Mouse (Mus musculus) myocyte (in vitro differentiated cells): ENCODE measurements around the gene Cdkn2aip. TPM values are rescaled to one million over a fixed set of nuclear protein-coding genes. Genes with fewer than 3 reads are reported as not detected.

Experiments
- H3K27me3 ChIP-seq: one replicate; pipeline ENCODE4 v1.6.1; 2011; ENCODE audit not compliant: control insufficient read depth, insufficient read depth, insufficient read length
- H3K36me3 ChIP-seq: one replicate; pipeline ENCODE4 v1.6.1; 2011; ENCODE audit not compliant: control insufficient read depth, insufficient read depth
- H3K4me2 ChIP-seq: one replicate; pipeline ENCODE4 v1.6.1; 2011; ENCODE audit warnings: low read depth, control low read depth
- H3K4me3 ChIP-seq: one replicate; pipeline ENCODE4 v1.5.1; 2011; ENCODE audit warnings: mild to moderate bottlenecking, control low read depth, moderate library complexity
- H3K79me2 ChIP-seq: one replicate; pipeline ENCODE4 v1.6.1; 2011; ENCODE audit not compliant: control insufficient read depth, insufficient read depth
- H3ac ChIP-seq: one replicate; pipeline ENCODE4 v1.6.1; 2011; ENCODE audit not compliant: control insufficient read depth, insufficient read length
- CEBPB ChIP-seq: IDR thresholded peaks from 2 replicates; pipeline ENCODE4 v1.6.1; 2011; ENCODE audit warnings: mild to moderate bottlenecking, moderate library complexity; ENCODE audit not compliant: poor library complexity, insufficient read depth, severe bottlenecking
- E2F4 ChIP-seq: IDR thresholded peaks from one replicate; pipeline ENCODE4 v1.6.1; 2011; ENCODE audit warnings: mild to moderate bottlenecking, control low read depth, moderate library complexity; ENCODE audit not compliant: insufficient read depth
- MAX ChIP-seq: IDR thresholded peaks from one replicate; pipeline ENCODE4 v1.6.1; 2011; ENCODE audit warnings: low read depth, mild to moderate bottlenecking, control low read depth
- MYOD1 ChIP-seq, 3 experiments: IDR thresholded peaks; one replicate each; pipeline ENCODE4 v1.6.1; 2011; ENCODE audit warnings: control low read depth in 2 of 3, low read depth in 2 of 3, mild to moderate bottlenecking in 2 of 3, moderate library complexity in 1 of 3; ENCODE audit not compliant: insufficient read length in 2 of 3, control insufficient read depth in 1 of 3
- MYOG ChIP-seq, 3 experiments: IDR thresholded peaks; one replicate each; pipeline ENCODE4 v1.6.1; 2011; ENCODE audit warnings: control low read depth in 2 of 3, low read depth in 2 of 3, mild to moderate bottlenecking in 2 of 3; ENCODE audit not compliant: insufficient read length in 2 of 3, control insufficient read depth in 1 of 3, insufficient read depth in 1 of 3
- POLR2A ChIP-seq: IDR thresholded peaks from one replicate; pipeline ENCODE4 v1.6.1; 2011; ENCODE audit warnings: low read depth, mild to moderate bottlenecking, control low read depth, moderate library complexity; ENCODE audit not compliant: insufficient read length
- POLR2AphosphoS2 ChIP-seq: IDR thresholded peaks from one replicate; pipeline ENCODE4 v1.6.1; 2011; ENCODE audit warnings: low read depth, control low read depth; ENCODE audit not compliant: insufficient read length
- REST ChIP-seq: IDR thresholded peaks from one replicate; pipeline ENCODE4 v1.6.1; 2011; ENCODE audit warnings: mild to moderate bottlenecking, control low read depth, moderate library complexity; ENCODE audit not compliant: insufficient read depth, insufficient read length
- SRF ChIP-seq: IDR thresholded peaks from one replicate; pipeline ENCODE4 v1.6.1; 2011; ENCODE audit warnings: low read depth; ENCODE audit not compliant: control insufficient read depth, insufficient read length
- TCF12 ChIP-seq: IDR thresholded peaks from one replicate; pipeline ENCODE4 v1.6.1; 2011; ENCODE audit warnings: mild to moderate bottlenecking, control low read depth; ENCODE audit not compliant: poor library complexity, insufficient read depth, severe bottlenecking
- TCF3 ChIP-seq: IDR thresholded peaks from one replicate; pipeline ENCODE4 v1.6.1; 2011; ENCODE audit warnings: low read depth, control low read depth; ENCODE audit not compliant: insufficient read length
- USF1 ChIP-seq: IDR thresholded peaks from one replicate; pipeline ENCODE4 v1.6.1; 2011; ENCODE audit warnings: low read depth, mild to moderate bottlenecking, control low read depth, moderate library complexity
- polyA plus RNA-seq: library from polyadenylated mRNA; unstranded; fragments of >200 nt; fragmentation: generic; extraction: Trizol; gene quantifications from one replicate; pipeline ENCODE4 v1.2.1, GENCODE M21; 2012; ENCODE audit warnings: missing spikeins

Gene Cdkn2aip
- polyA plus RNA-seq, 1 experiment: 3.1 TPM

GRCm38 (mm10) chr8:47663201-47663600, 50.5 kb downstream of the Cdkn2aip start:
- Histone ChIP-seq H3K4me3 (no peak overlapping the region), H3K27me3 (no peaks in the 10 kb centered on the region), H3K4me2 (no peak overlapping the region), H3K79me2 (no peaks in the 10 kb centered on the region), H3K36me3 (peaks cover 14% of the 10 kb centered on the region), H3ac (no peak overlapping the region)
- TF ChIP-seq E2F4 (no peak), MAX (no peak), POLR2AphosphoS2 (no peak)

- H3K4me3 ChIP-seq: no peak overlapping the region
- TF ChIP-seq REST: no peak
- no peak for TF ChIP-seq MAX
- no peak for TF ChIP-seq TCF12
- TF ChIP-seq MYOG (IDR thresholded peaks at IDR 0.05; ENCODE audit: control insufficient read depth in 1 of 3, insufficient read depth in 1 of 3, insufficient read length in 2 of 3, low read depth in 2 of 3): no peak
- TF ChIP-seq E2F4: no peak
- TF ChIP-seq USF1: no peak
- TF ChIP-seq TCF3: no peak
- no peak for TF ChIP-seq POLR2AphosphoS2
- no peak for TF ChIP-seq MYOD1 (IDR thresholded peaks at IDR 0.05; ENCODE audit: control insufficient read depth in 1 of 3, insufficient read length in 2 of 3, low read depth in 2 of 3)
- no peak for TF ChIP-seq SRF
- no peak for TF ChIP-seq CEBPB
- no peak for TF ChIP-seq POLR2A
- H3K79me2 ChIP-seq: no peaks in the 10 kb centered on the region
- no peaks in the 10 kb centered on the region for H3K27me3 ChIP-seq
- no peak overlapping the region for H3K4me2 ChIP-seq
- no peak overlapping the region for H3ac ChIP-seq
- peaks cover 10% of the 10 kb centered on the region for H3K36me3 ChIP-seq
Measured at GRCm38 (mm10) chr8:47662716-47663115, 51.0 kb downstream of the Cdkn2aip start.

GRCm38 (mm10) chr8:47660394-47660793, 53.3 kb downstream of the Cdkn2aip start:
- H3ac ChIP-seq: no peak overlapping the region
- no peak overlapping the region for H3K4me3 ChIP-seq
- H3K27me3 ChIP-seq: no peaks in the 10 kb centered on the region
- no peak for TF ChIP-seq POLR2AphosphoS2
- TF ChIP-seq USF1: no peak
- no peak for TF ChIP-seq MAX
- no peak for TF ChIP-seq CEBPB
- TF ChIP-seq SRF: no peak
- TF ChIP-seq TCF3: no peak
- TF ChIP-seq MYOG (IDR thresholded peaks at IDR 0.05; ENCODE audit: control insufficient read depth in 1 of 3, insufficient read depth in 1 of 3, insufficient read length in 2 of 3, low read depth in 2 of 3): no peak
- TF ChIP-seq TCF12: no peak
- no peak for TF ChIP-seq MYOD1 (IDR thresholded peaks at IDR 0.05; ENCODE audit: control insufficient read depth in 1 of 3, insufficient read length in 2 of 3, low read depth in 2 of 3)
- TF ChIP-seq POLR2A: no peak
- TF ChIP-seq E2F4: no peak
- no peak for TF ChIP-seq REST
- no peaks in the 10 kb centered on the region for H3K79me2 ChIP-seq
- no peak overlapping the region for H3K4me2 ChIP-seq
- H3K36me3 ChIP-seq: no peaks in the 10 kb centered on the region

GRCm38 (mm10) chr8:47659463-47659862, 54.3 kb downstream of the Cdkn2aip start:
- H3K36me3 ChIP-seq: no peaks in the 10 kb centered on the region
- TF ChIP-seq TCF3 (no peak), POLR2AphosphoS2 (no peak)

More at GRCm38 (mm10) chr8:47659463-47659862, 54.3 kb downstream of the Cdkn2aip start:
- H3K27me3 ChIP-seq: no peaks in the 10 kb centered on the region
- H3ac ChIP-seq: no peak overlapping the region
- H3K79me2 ChIP-seq: no peaks in the 10 kb centered on the region
- H3K4me2 ChIP-seq: no peak overlapping the region
- H3K4me3 ChIP-seq: no peak overlapping the region

Other genes with a start within 250 kb of the Cdkn2aip start
- 16.7 TPM for gene Trappc11, start 180.5 kb downstream of the Cdkn2aip start, polyA plus RNA-seq
- 15.5 TPM for gene Rwdd4a, start 180.3 kb downstream of the Cdkn2aip start, polyA plus RNA-seq
- 9.1 TPM for gene Ing2, start 38.4 kb downstream of the Cdkn2aip start, polyA plus RNA-seq
- not detected for gene Cldn24, start 108.2 kb upstream of the Cdkn2aip start, polyA plus RNA-seq
- not detected for gene Cldn22, start 110.5 kb upstream of the Cdkn2aip start, polyA plus RNA-seq